In genomic region chr12:80646377-80646776, GRCm38 (mm10) we compare ENCODE assay signal across 10 mouse cellular contexts. TPM values are rescaled to one million over a fixed set of nuclear protein-coding genes. Genes with fewer than 3 reads are reported as not detected.
A peak's percentile ranks its signal among the peaks of the same experiment; 100 is the strongest.
DNase-seq lines count a peak whose midpoint lies in the region; ATAC-seq lines count a peak whose summit lies in the region.
"Had no signal": no experiment of that assay in that cellular context is flagged by ENCODE, and none has a peak within 500 bp of the region (broad histone marks: within the 10 kb centered on the region; RNA-seq: fewer than 3 reads in every experiment).

No protein-coding gene starts in this region.

- no peaks in the 10 kb centered on the region for H3K27me3 ChIP-seq in heart, embryonic 16.5 days (ENCODE audit: control insufficient read depth, insufficient read depth, low read length)
- H3K27me3 ChIP-seq in heart, embryonic 11.5 days (ENCODE audit: control insufficient read depth, insufficient read depth, low read length), result no peaks in the 10 kb centered on the region
- H3K27me3 ChIP-seq in forebrain, embryonic 16.5 days (replicated peaks; ENCODE audit: control insufficient read depth, insufficient read depth, low read length), result no peaks in the 10 kb centered on the region
- H3K27me3 ChIP-seq in liver, embryonic 15.5 days, result no peaks in the 10 kb centered on the region

- H3K9me3 ChIP-seq in heart, embryonic 16.5 days (replicated peaks; ENCODE audit: control insufficient read depth, low read length), result no peaks in the 10 kb centered on the region
- H3K9me3 ChIP-seq in heart, embryonic 11.5 days (replicated peaks; ENCODE audit: control insufficient read depth, low read length), result no peaks in the 10 kb centered on the region
- no peaks in the 10 kb centered on the region for H3K9me3 ChIP-seq in forebrain, embryonic 16.5 days (ENCODE audit: control insufficient read depth, low read length)
- no peaks in the 10 kb centered on the region for H3K9me3 ChIP-seq in liver, embryonic 15.5 days (replicated peaks)

- H3K4me1 ChIP-seq in heart, embryonic 16.5 days (ENCODE audit: control insufficient read depth, insufficient read depth, low read length), result peaks cover 27% of the 10 kb centered on the region
- H3K4me1 ChIP-seq in heart, embryonic 11.5 days (ENCODE audit: control insufficient read depth, insufficient read depth, low read length), result peaks cover 21% of the 10 kb centered on the region
- peaks cover 41% of the 10 kb centered on the region for H3K4me1 ChIP-seq in forebrain, embryonic 16.5 days (replicated peaks; ENCODE audit: control insufficient read depth, insufficient read depth, low read length)
- H3K4me1 ChIP-seq in liver, embryonic 15.5 days (replicated peaks), result peaks cover 48% of the 10 kb centered on the region

- no peak for ATAC-seq in heart, embryonic 16.5 days (replicated peaks; ENCODE audit: extremely low read depth, insufficient read depth, low FRiP score)
- no peak for ATAC-seq in heart, embryonic 11.5 days (replicated peaks; ENCODE audit: insufficient number of reproducible peaks, low FRiP score, low TSS enrichment)
- no peak for ATAC-seq in forebrain, embryonic 16.5 days
- no peak for ATAC-seq in liver, embryonic 15.5 days (ENCODE audit: insufficient read depth)

- WGBS in heart, embryonic 16.5 days, result 89% methylated on average over 3 of the region's 3 CpGs
- 91% methylated on average over 3 of the region's 3 CpGs for WGBS in heart, embryonic 11.5 days (ENCODE audit: insufficient replicate concordance)
- WGBS in forebrain, embryonic 16.5 days, result 94% methylated on average over 3 of the region's 3 CpGs
- WGBS in liver, embryonic 15.5 days (ENCODE audit: insufficient replicate concordance), result 78% methylated on average over 3 of the region's 3 CpGs

- 0 out of 2 replicates have a peak, but pooled peaks cover 4% of the 10 kb centered on the region for H3K36me3 ChIP-seq in heart, embryonic 16.5 days (ENCODE audit: control insufficient read depth, insufficient read depth)
- H3K36me3 ChIP-seq in heart, embryonic 11.5 days (ENCODE audit: control insufficient read depth, insufficient read depth, low read length), result no peaks in the 10 kb centered on the region
- no peaks in the 10 kb centered on the region for H3K36me3 ChIP-seq in forebrain, embryonic 16.5 days (ENCODE audit: control insufficient read depth, insufficient read depth)
- peaks cover 28% of the 10 kb centered on the region for H3K36me3 ChIP-seq in liver, embryonic 15.5 days (replicated peaks)

- no peak overlapping the region for H3K9ac ChIP-seq in heart, embryonic 16.5 days (ENCODE audit: low read length)
- no peak overlapping the region for H3K9ac ChIP-seq in heart, embryonic 11.5 days (ENCODE audit: low read depth, low read length)
- H3K9ac ChIP-seq in forebrain, embryonic 16.5 days (replicated peaks; ENCODE audit: low read depth, low read length), result no peak overlapping the region
- H3K9ac ChIP-seq in liver, embryonic 15.5 days, result no peak overlapping the region

- H3K4me3 ChIP-seq in heart, embryonic 16.5 days (ENCODE audit: low read length), result no peak overlapping the region
- no peak overlapping the region for H3K4me3 ChIP-seq in heart, embryonic 11.5 days (ENCODE audit: low read depth, low read length)
- no peak overlapping the region for H3K4me3 ChIP-seq in forebrain, embryonic 16.5 days (replicated peaks; ENCODE audit: low read length)
- peak overlapping the region; percentile 81; the same call in 1 of the 2 replicates for H3K4me3 ChIP-seq in liver, embryonic 15.5 days (replicated peaks)

- no peak overlapping the region for H3K27ac ChIP-seq in heart, embryonic 16.5 days (ENCODE audit: low read length)
- H3K27ac ChIP-seq in heart, embryonic 11.5 days (ENCODE audit: low read depth, low read length), result no peak overlapping the region
- H3K27ac ChIP-seq in forebrain, embryonic 16.5 days (ENCODE audit: low read length), result no peak overlapping the region
- H3K27ac ChIP-seq in liver, embryonic 15.5 days (replicated peaks), result no peak overlapping the region

- DNase-seq in 416B (ENCODE audit: low read depth), result peak; percentile 20
- DNase-seq in spleen, adult 12 weeks (ENCODE audit: low spot score), result no peak
- DNase-seq in c-Kit-positive CD71-positive TER-119-positive erythroid progenitor cells, embryonic 14.5 days (ENCODE audit: low spot score), result no peak
- no peak for DNase-seq in retina, embryonic 14.5 days (ENCODE audit: low spot score)
- DNase-seq: adrenal gland, adult 2 months; lung, postnatal 36 days had no signal

- peak overlapping the region; percentile 5; the same call in 1 of the 2 replicates for H3K4me2 ChIP-seq in heart, embryonic 16.5 days (ENCODE audit: low read depth, low read length)
- H3K4me2 ChIP-seq in heart, embryonic 11.5 days, result no peak overlapping the region; the same call in 1 of the 2 replicates
- peak overlapping the region; percentile 93 for H3K4me2 ChIP-seq in forebrain, embryonic 16.5 days (ENCODE audit: low read length)
- peak overlapping the region; percentile 84 for H3K4me2 ChIP-seq in liver, embryonic 15.5 days

RNA-seq across cellular contexts. Expression of gene Erh, which starts 2.2 kb away (rescaled TPM):
- polyA plus RNA-seq in heart, embryonic 16.5 days (2015; fragmentation: Nextera tagmentation; extraction: Ambion mirVana), result 157 and 171 TPM in 2 replicates
- polyA plus RNA-seq in heart, embryonic 11.5 days (2014; fragmentation: Nextera tagmentation; extraction: Ambion mirVana), result 169 and 202 TPM in 2 replicates
- 293 and 335 TPM in 2 replicates for polyA plus RNA-seq in forebrain, embryonic 16.5 days (2015; fragmentation: Nextera tagmentation; extraction: Ambion mirVana)
- polyA plus RNA-seq in liver, embryonic 15.5 days (2015; fragmentation: Nextera tagmentation; extraction: Ambion mirVana), result 103 and 115 TPM in 2 replicates

RNA-seq across cellular contexts. Expression of gene Slc39a9, which starts 2.7 kb away (rescaled TPM):
- 17.5 and 17.6 TPM in 2 replicates for polyA plus RNA-seq in heart, embryonic 16.5 days (2015; fragmentation: Nextera tagmentation; extraction: Ambion mirVana)
- polyA plus RNA-seq in heart, embryonic 11.5 days (2014; fragmentation: Nextera tagmentation; extraction: Ambion mirVana), result 17.9 and 24.4 TPM in 2 replicates
- polyA plus RNA-seq in forebrain, embryonic 16.5 days (2015; fragmentation: Nextera tagmentation; extraction: Ambion mirVana), result 29.1 and 30.6 TPM in 2 replicates
- 10.8 and 12.1 TPM in 2 replicates for polyA plus RNA-seq in liver, embryonic 15.5 days (2015; fragmentation: Nextera tagmentation; extraction: Ambion mirVana)

RNA-seq across cellular contexts. Expression of gene Plekhd1, which starts 46.0 kb away (rescaled TPM):
- polyA plus RNA-seq in heart, embryonic 16.5 days (2015; fragmentation: Nextera tagmentation; extraction: Ambion mirVana), result 0.28 and 0.65 TPM in 2 replicates
- 0.20 and 0.67 TPM in 2 replicates for polyA plus RNA-seq in heart, embryonic 11.5 days (2014; fragmentation: Nextera tagmentation; extraction: Ambion mirVana)
- polyA plus RNA-seq in forebrain, embryonic 16.5 days (2015; fragmentation: Nextera tagmentation; extraction: Ambion mirVana), result 0.63 and 1.5 TPM in 2 replicates
- 0.18 and 0.30 TPM in 2 replicates for polyA plus RNA-seq in liver, embryonic 15.5 days (2015; fragmentation: Nextera tagmentation; extraction: Ambion mirVana)
